Mouse (Mus musculus): Measurements from ENCODE around the gene Cldnd2. TPM values are rescaled to one million over a fixed set of nuclear protein-coding genes. Genes with fewer than 3 reads are reported as not detected.

The Cldnd2 gene
- total RNA-seq, 2 experiments from 2014 or later = not detected

- ATAC-seq (ENCODE audit: poor library complexity, severe bottlenecking) = no peak
Measured at GRCm38 (mm10) chr7:43490182-43490584, 49.6 kb downstream of the Cldnd2 start.

DNA sequence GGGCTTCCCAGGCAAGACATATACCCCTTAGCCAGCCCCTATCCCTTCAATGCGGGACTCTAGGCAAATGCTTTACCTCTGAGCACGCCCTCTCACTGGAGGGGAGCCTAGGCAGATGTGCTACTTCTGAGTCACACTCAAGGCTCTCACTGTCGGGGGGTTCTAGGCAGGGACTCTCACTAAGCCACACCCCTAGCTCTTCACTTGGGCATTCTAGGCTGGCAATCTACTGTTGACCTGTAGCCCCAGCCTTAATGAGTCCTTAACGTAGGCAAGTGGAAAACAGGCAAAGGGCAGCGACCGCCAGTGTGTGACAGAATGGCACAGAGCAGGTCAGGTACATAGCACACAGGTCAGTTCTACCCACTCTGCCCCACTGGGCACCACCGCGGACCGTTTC, 50.3 kb downstream of the Cldnd2 start:
- ATAC-seq (ENCODE audit: poor library complexity, severe bottlenecking) = no peak

Other genes with a start within 250 kb of the Cldnd2 start
- gene Zfp715, start 127.5 kb upstream of the Cldnd2 start, total RNA-seq (2015) = 19.6 and 23.7 TPM in 2 replicates
- 15.9 and 23.5 TPM in 2 replicates for gene Zfp715, start 127.5 kb upstream of the Cldnd2 start, total RNA-seq (2017)
- gene Siglecf, start 89.4 kb upstream of the Cldnd2 start, total RNA-seq (2015) = 9.6 and 9.9 TPM in 2 replicates
- gene Siglecf, start 89.4 kb upstream of the Cldnd2 start, total RNA-seq (2017) = 6.5 and 8.7 TPM in 2 replicates
- 13.9 and 14.7 TPM in 2 replicates for gene Siglecg, start 32.6 kb upstream of the Cldnd2 start, total RNA-seq (2015)
- 11.1 and 12.3 TPM in 2 replicates for gene Siglecg, start 32.6 kb upstream of the Cldnd2 start, total RNA-seq (2017)
- gene Lim2, start 13.1 kb upstream of the Cldnd2 start, total RNA-seq (2015) = not detected in 2 replicates
- gene Lim2, start 13.1 kb upstream of the Cldnd2 start, total RNA-seq (2017) = not detected in 2 replicates
- gene Nkg7, start 3.7 kb upstream of the Cldnd2 start, total RNA-seq (2015) = 41.6 and 53.1 TPM in 2 replicates
- 13.1 and 23.4 TPM in 2 replicates for gene Nkg7, start 3.7 kb upstream of the Cldnd2 start, total RNA-seq (2017)
- gene Etfb, start 3.3 kb downstream of the Cldnd2 start, total RNA-seq (2015) = 128 and 130 TPM in 2 replicates
- 201 and 203 TPM in 2 replicates for gene Etfb, start 3.3 kb downstream of the Cldnd2 start, total RNA-seq (2017)
- not detected in 2 replicates for gene Gm45233, start 3.3 kb downstream of the Cldnd2 start, total RNA-seq (2015)
- 1.8 and 3.1 TPM in 2 replicates for gene Gm45233, start 3.3 kb downstream of the Cldnd2 start, total RNA-seq (2017)
- 2.9 and 3.1 TPM in 2 replicates for gene Vsig10l, start 22.4 kb downstream of the Cldnd2 start, total RNA-seq (2015)
- gene Vsig10l, start 22.4 kb downstream of the Cldnd2 start, total RNA-seq (2017) = 2.7 and 4.5 TPM in 2 replicates
- gene Iglon5, start 49.3 kb downstream of the Cldnd2 start, total RNA-seq (2015) = not detected in 2 replicates
- not detected in 2 replicates for gene Iglon5, start 49.3 kb downstream of the Cldnd2 start, total RNA-seq (2017)
- gene 4931406B18Rik, start 65.2 kb downstream of the Cldnd2 start, total RNA-seq (2015) = not detected in 2 replicates
- not detected in 2 replicates for gene 4931406B18Rik, start 65.2 kb downstream of the Cldnd2 start, total RNA-seq (2017)
- gene Cd33, start 103.6 kb downstream of the Cldnd2 start, total RNA-seq (2015) = 80.0 and 80.1 TPM in 2 replicates
- 36.3 and 48.1 TPM in 2 replicates for gene Cd33, start 103.6 kb downstream of the Cldnd2 start, total RNA-seq (2017)
- gene Zfp658, start 121.5 kb downstream of the Cldnd2 start, total RNA-seq (2015) = 6.3 and 8.1 TPM in 2 replicates
- gene Zfp658, start 121.5 kb downstream of the Cldnd2 start, total RNA-seq (2017) = 6.9 and 7.4 TPM in 2 replicates
- 7.1 and 13.3 TPM in 2 replicates for gene Zfp719, start 138.8 kb downstream of the Cldnd2 start, total RNA-seq (2015)
- gene Zfp719, start 138.8 kb downstream of the Cldnd2 start, total RNA-seq (2017) = 6.9 and 9.3 TPM in 2 replicates
- gene Zfp819, start 166.4 kb downstream of the Cldnd2 start, total RNA-seq (2015) = not detected in 2 replicates
- gene Zfp819, start 166.4 kb downstream of the Cldnd2 start, total RNA-seq (2017) = not detected in 2 replicates
- gene Ceacam18, start 193.9 kb downstream of the Cldnd2 start, total RNA-seq (2015) = not detected in 2 replicates
- not detected in 2 replicates for gene Ceacam18, start 193.9 kb downstream of the Cldnd2 start, total RNA-seq (2017)
- gene Siglece, start 219.4 kb downstream of the Cldnd2 start, total RNA-seq (2015) = 41.6 and 46.2 TPM in 2 replicates
- gene Siglece, start 219.4 kb downstream of the Cldnd2 start, total RNA-seq (2017) = 22.1 and 29.7 TPM in 2 replicates
- gene Ctu1, start 231.2 kb downstream of the Cldnd2 start, total RNA-seq (2015) = 4.7 and 5.3 TPM in 2 replicates
- gene Ctu1, start 231.2 kb downstream of the Cldnd2 start, total RNA-seq (2017) = 3.7 and 3.9 TPM in 2 replicates
- not detected in 2 replicates for gene Klk14, start 249.6 kb downstream of the Cldnd2 start, total RNA-seq (2015)
- gene Klk14, start 249.6 kb downstream of the Cldnd2 start, total RNA-seq (2017) = not detected in 2 replicates